Comparison of ENCODE assay signal across 8 mouse cellular contexts in genomic region chr4:84523211-84523610, GRCm38 (mm10).
DNase-seq lines count a peak whose midpoint lies in the region; ATAC-seq and TF ChIP-seq lines count a peak whose summit lies in the region.

No protein-coding gene starts in this region.

- no peaks in the 10 kb centered on the region for H3K36me3 ChIP-seq in G1E (replicated peaks)
- H3K36me3 ChIP-seq in forebrain, embryonic 13.5 days (ENCODE audit: poor library complexity, severe bottlenecking) = no peaks in the 10 kb centered on the region
- H3K36me3 ChIP-seq in intestine, embryonic 15.5 days = no peaks in the 10 kb centered on the region
- H3K36me3 ChIP-seq in neural tube, embryonic 13.5 days = no peaks in the 10 kb centered on the region

- H3K9ac ChIP-seq in forebrain, embryonic 13.5 days = no peak overlapping the region
- H3K9ac ChIP-seq in intestine, embryonic 15.5 days = no peak overlapping the region
- H3K9ac ChIP-seq in neural tube, embryonic 13.5 days = 0 out of 2 replicates have a peak overlapping the region, but pooled peaks have one; percentile 38

- DNase-seq in frontal cortex, postnatal 25 days (ENCODE audit: low spot score in 2 of 2) = no peak
- DNase-seq in G1E (ENCODE audit: low spot score) = no peak
- no peak for DNase-seq in layer of hippocampus, adult 9-10 months (ENCODE audit: low spot score)
- no peak for DNase-seq in cerebellum, postnatal 36 days

- H3K4me1 ChIP-seq in G1E (ENCODE audit: insufficient read depth, low read depth, low read length) = no peaks in the 10 kb centered on the region
- peaks cover 38% of the 10 kb centered on the region for H3K4me1 ChIP-seq in forebrain, embryonic 13.5 days
- H3K4me1 ChIP-seq in intestine, embryonic 15.5 days (replicated peaks) = peaks cover 15% of the 10 kb centered on the region
- H3K4me1 ChIP-seq in neural tube, embryonic 13.5 days (replicated peaks) = peaks cover 32% of the 10 kb centered on the region

- H3K4me2 ChIP-seq in forebrain, embryonic 13.5 days = no peak overlapping the region; the same call in 1 of the 2 replicates
- peak overlapping the region; percentile 22 for H3K4me2 ChIP-seq in intestine, embryonic 15.5 days (replicated peaks)
- H3K4me2 ChIP-seq in neural tube, embryonic 13.5 days = no peak overlapping the region

- WGBS in forebrain, embryonic 13.5 days = 16% methylated on average over 5 of the region's 5 CpGs
- 7% methylated on average over 5 of the region's 5 CpGs for WGBS in intestine, embryonic 15.5 days
- WGBS in neural tube, embryonic 13.5 days = 13% methylated on average over 5 of the region's 5 CpGs

- H3K27me3 ChIP-seq in G1E (ENCODE audit: insufficient read depth, low read length) = no peaks in the 10 kb centered on the region
- peaks cover 6% of the 10 kb centered on the region for H3K27me3 ChIP-seq in forebrain, embryonic 13.5 days
- no peaks in the 10 kb centered on the region for H3K27me3 ChIP-seq in intestine, embryonic 15.5 days (replicated peaks)
- no peaks in the 10 kb centered on the region for H3K27me3 ChIP-seq in neural tube, embryonic 13.5 days

- H3K4me3 ChIP-seq in G1E (ENCODE audit: low read depth, low read length) = no peak overlapping the region
- H3K4me3 ChIP-seq in forebrain, embryonic 13.5 days = no peak overlapping the region
- H3K4me3 ChIP-seq in intestine, embryonic 15.5 days (replicated peaks) = no peak overlapping the region
- no peak overlapping the region for H3K4me3 ChIP-seq in neural tube, embryonic 13.5 days

- peaks cover 31% of the 10 kb centered on the region for H3K9me3 ChIP-seq in G1E (replicated peaks)
- H3K9me3 ChIP-seq in forebrain, embryonic 13.5 days (replicated peaks) = no peaks in the 10 kb centered on the region
- no peaks in the 10 kb centered on the region for H3K9me3 ChIP-seq in intestine, embryonic 15.5 days
- H3K9me3 ChIP-seq in neural tube, embryonic 13.5 days = no peaks in the 10 kb centered on the region

- no peak overlapping the region for H3K27ac ChIP-seq in forebrain, embryonic 13.5 days
- peak overlapping the region; percentile 79 for H3K27ac ChIP-seq in intestine, embryonic 15.5 days
- H3K27ac ChIP-seq in neural tube, embryonic 13.5 days (replicated peaks) = peak overlapping the region; percentile 38; the same call in 1 of the 2 replicates

- no peak for TF ChIP-seq CTCF in G1E (IDR thresholded peaks at IDR 0.05; ENCODE audit: low read depth, low read length)

- ATAC-seq in frontal cortex, adult (ENCODE audit: low TSS enrichment) = peak; percentile 34; the same call in 1 of the 2 replicates
- ATAC-seq in G1E (ENCODE audit: extremely low read depth, insufficient number of reproducible peaks, low FRiP score, poor library complexity, severe bottlenecking) = peak; percentile 8; the same call in 1 of the 2 replicates
- peak; percentile 62; the same call in 1 of the 2 replicates for ATAC-seq in forebrain, embryonic 13.5 days
- ATAC-seq in intestine, embryonic 15.5 days = peak; percentile 88
- ATAC-seq in neural tube, embryonic 13.5 days (ENCODE audit: low read depth) = no peak
